Mouse (Mus musculus): Measurements from ENCODE around the gene Gjc2. TPM values are rescaled to one million over a fixed set of nuclear protein-coding genes. Genes with fewer than 3 reads are reported as not detected.
A peak's percentile ranks its signal among the peaks of the same experiment; 100 is the strongest.

Gjc2 gene
- not detected in 2 replicates for total RNA-seq (2017)

GRCm38 (mm10) chr11:59182864-59183331 lies at the start of gene Gjc2:
Gene Gjc2, minus strand, starts transcription at chr11:59183213.
- ATAC-seq (replicated peaks in 1 of 2; ENCODE audit: insufficient read depth in 1 of 2, low FRiP score in 2 of 2, low TSS enrichment in 1 of 2, low read depth in 1 of 2, poor library complexity in 2 of 2, severe bottlenecking in 2 of 2), result no peak

GRCm38 (mm10) chr11:59232797-59233196 lies 49.8 kb upstream of the Gjc2 start:
- ATAC-seq (replicated peaks in 1 of 2; ENCODE audit: insufficient read depth in 1 of 2, low FRiP score in 2 of 2, low TSS enrichment in 1 of 2, low read depth in 1 of 2, poor library complexity in 2 of 2, severe bottlenecking in 2 of 2), result no peak

GRCm38 (mm10) chr11:59230144-59230760 lies 47.2 kb upstream of the Gjc2 start:
- peak; percentile 20 to 47; a peak in 2 of 4 replicates for ATAC-seq (replicated peaks in 1 of 2; ENCODE audit: insufficient read depth in 1 of 2, low FRiP score in 2 of 2, low TSS enrichment in 1 of 2, low read depth in 1 of 2, poor library complexity in 2 of 2, severe bottlenecking in 2 of 2)

DNA sequence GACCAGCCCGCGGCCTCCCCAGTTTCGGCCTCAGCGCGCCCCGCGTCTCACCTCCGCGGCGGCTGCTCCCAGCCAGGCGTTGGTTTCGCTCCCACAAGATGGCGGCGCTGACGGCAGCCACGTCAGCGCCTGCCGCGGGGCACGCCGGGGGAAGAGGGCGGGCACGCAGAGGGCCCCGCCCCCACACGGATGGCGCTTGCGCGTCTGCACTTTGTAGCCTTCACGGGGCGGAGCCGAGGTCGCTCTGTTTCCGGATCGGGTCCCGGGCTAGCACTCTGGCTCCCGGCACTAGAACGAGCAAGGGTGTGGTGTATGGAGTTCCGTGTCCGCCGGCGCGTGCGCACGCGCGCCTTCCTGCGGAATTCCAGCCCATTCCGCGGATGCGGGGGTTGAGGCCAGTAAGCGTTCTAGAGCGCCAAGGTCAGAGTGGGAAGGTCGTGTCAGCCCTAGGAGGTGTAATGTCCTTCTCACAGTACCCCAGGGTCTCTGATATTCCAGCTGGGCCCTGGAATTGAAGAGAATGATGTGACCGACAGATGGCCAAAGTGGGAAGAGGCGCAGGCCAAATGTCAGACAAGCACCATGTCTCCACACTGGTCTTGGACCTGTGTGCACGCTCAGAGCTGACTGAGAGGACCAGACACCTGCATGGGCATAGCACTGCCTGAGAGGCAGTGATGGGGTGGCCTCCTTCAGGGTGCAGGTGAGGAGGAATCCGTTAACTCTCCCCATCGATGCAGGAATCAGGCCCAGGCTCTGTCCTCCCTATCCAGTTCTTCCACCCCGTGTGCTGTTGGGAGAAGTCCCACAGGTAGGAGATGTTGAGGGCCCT lies 45.3 kb upstream of the Gjc2 start, which contains the start of gene Arf1:
TSS of gene Arf1 (minus strand) at position 149 of the 832 bp plus-strand sequence.
- ATAC-seq (replicated peaks in 1 of 2; ENCODE audit: insufficient read depth in 1 of 2, low FRiP score in 2 of 2, low TSS enrichment in 1 of 2, low read depth in 1 of 2, poor library complexity in 2 of 2, severe bottlenecking in 2 of 2), result peak; percentile 83 to 87

DNA sequence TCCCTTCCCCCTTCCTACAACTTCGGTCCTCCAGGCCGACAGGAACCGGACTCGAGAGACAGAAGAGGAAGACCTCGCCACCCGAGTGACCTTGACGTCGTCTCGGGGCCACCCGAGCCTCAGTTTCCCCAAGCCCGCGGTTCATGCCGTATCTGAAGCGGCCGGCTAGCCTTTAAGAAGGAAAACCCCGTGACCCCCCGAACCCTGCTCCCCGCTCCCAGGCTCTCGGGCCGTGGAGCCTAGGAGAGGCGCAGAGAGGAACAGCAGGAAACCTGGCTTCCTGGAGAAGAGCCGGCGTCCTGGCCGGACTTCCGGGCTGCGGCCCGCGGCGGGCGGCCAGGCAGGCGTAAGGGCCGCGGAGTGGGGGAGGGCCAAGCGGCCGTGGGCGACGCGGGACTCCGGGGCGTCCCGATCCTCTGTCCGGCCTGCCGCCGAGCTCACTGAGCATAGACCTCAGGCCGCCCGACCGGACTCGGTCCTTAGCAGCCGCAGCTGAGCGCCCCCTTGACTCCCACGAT lies 44.6 kb upstream of the Gjc2 start:
- ATAC-seq (replicated peaks in 1 of 2; ENCODE audit: insufficient read depth in 1 of 2, low FRiP score in 2 of 2, low TSS enrichment in 1 of 2, low read depth in 1 of 2, poor library complexity in 2 of 2, severe bottlenecking in 2 of 2), result peak in 1 of 2 experiments; percentile 4; a peak in 1 of 4 replicates

- ATAC-seq (replicated peaks in 1 of 2; ENCODE audit: insufficient read depth in 1 of 2, low FRiP score in 2 of 2, low TSS enrichment in 1 of 2, low read depth in 1 of 2, poor library complexity in 2 of 2, severe bottlenecking in 2 of 2), result no peak; a peak in 1 of 4 replicates
Observed at GRCm38 (mm10) chr11:59226787-59227603, 44.0 kb upstream of the Gjc2 start.

DNA sequence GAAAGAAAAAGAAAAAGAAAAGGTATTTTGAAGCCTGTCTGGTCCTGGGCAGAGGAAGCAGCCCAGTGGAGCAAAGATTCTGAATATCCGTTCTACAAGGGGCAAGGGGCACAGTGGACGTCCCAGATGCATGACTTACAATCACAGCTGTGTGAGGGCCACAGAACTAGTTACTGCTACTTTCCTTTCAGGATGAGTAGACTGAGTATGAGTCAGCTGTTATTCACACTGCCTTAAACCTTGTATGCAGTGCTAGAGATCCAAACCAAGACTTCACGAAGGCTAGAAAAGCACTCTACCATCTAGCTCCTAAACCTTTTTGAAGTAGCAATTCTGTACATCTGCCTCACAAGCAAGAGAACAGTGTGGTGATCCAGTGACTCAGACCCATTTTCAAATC lies 43.2 kb upstream of the Gjc2 start:
- ATAC-seq (replicated peaks in 1 of 2; ENCODE audit: insufficient read depth in 1 of 2, low FRiP score in 2 of 2, low TSS enrichment in 1 of 2, low read depth in 1 of 2, poor library complexity in 2 of 2, severe bottlenecking in 2 of 2), result no peak

DNA sequence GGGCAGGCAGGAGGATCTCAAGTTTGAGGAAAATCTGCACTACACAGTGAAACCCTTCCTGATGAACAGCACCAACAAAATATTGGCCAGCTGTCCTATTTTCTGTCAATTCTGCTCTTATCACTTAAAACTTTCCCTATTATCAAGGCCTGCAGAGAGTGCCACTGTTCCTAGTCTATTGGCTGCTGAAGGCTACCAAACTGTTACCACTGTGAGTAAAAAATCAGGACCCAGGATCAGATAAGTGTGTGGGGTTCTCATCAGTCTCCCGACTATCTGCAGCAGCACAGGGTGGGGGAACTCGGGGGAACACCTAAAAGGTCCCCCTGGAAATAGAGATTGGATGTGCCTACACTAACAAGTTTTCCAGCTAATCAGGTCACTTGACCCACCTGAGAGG lies 42.2 kb upstream of the Gjc2 start:
- no peak for ATAC-seq (replicated peaks in 1 of 2; ENCODE audit: insufficient read depth in 1 of 2, low FRiP score in 2 of 2, low TSS enrichment in 1 of 2, low read depth in 1 of 2, poor library complexity in 2 of 2, severe bottlenecking in 2 of 2)

GRCm38 (mm10) chr11:59224470-59224869 lies 41.5 kb upstream of the Gjc2 start:
- no peak for ATAC-seq (replicated peaks in 1 of 2; ENCODE audit: insufficient read depth in 1 of 2, low FRiP score in 2 of 2, low TSS enrichment in 1 of 2, low read depth in 1 of 2, poor library complexity in 2 of 2, severe bottlenecking in 2 of 2)

GRCm38 (mm10) chr11:59224025-59224424 lies 41.0 kb upstream of the Gjc2 start:
- no peak for ATAC-seq (replicated peaks in 1 of 2; ENCODE audit: insufficient read depth in 1 of 2, low FRiP score in 2 of 2, low TSS enrichment in 1 of 2, low read depth in 1 of 2, poor library complexity in 2 of 2, severe bottlenecking in 2 of 2)

- ATAC-seq (replicated peaks in 1 of 2; ENCODE audit: insufficient read depth in 1 of 2, low FRiP score in 2 of 2, low TSS enrichment in 1 of 2, low read depth in 1 of 2, poor library complexity in 2 of 2, severe bottlenecking in 2 of 2), result no peak
Observed at GRCm38 (mm10) chr11:59222306-59222705, 39.3 kb upstream of the Gjc2 start.

GRCm38 (mm10) chr11:59221604-59222003 lies 38.6 kb upstream of the Gjc2 start:
- peak; percentile 22 to 63; a peak in 2 of 4 replicates for ATAC-seq (replicated peaks in 1 of 2; ENCODE audit: insufficient read depth in 1 of 2, low FRiP score in 2 of 2, low TSS enrichment in 1 of 2, low read depth in 1 of 2, poor library complexity in 2 of 2, severe bottlenecking in 2 of 2)

- ATAC-seq (replicated peaks in 1 of 2; ENCODE audit: insufficient read depth in 1 of 2, low FRiP score in 2 of 2, low TSS enrichment in 1 of 2, low read depth in 1 of 2, poor library complexity in 2 of 2, severe bottlenecking in 2 of 2), result no peak
Observed at GRCm38 (mm10) chr11:59219064-59219463, 36.1 kb upstream of the Gjc2 start.

DNA sequence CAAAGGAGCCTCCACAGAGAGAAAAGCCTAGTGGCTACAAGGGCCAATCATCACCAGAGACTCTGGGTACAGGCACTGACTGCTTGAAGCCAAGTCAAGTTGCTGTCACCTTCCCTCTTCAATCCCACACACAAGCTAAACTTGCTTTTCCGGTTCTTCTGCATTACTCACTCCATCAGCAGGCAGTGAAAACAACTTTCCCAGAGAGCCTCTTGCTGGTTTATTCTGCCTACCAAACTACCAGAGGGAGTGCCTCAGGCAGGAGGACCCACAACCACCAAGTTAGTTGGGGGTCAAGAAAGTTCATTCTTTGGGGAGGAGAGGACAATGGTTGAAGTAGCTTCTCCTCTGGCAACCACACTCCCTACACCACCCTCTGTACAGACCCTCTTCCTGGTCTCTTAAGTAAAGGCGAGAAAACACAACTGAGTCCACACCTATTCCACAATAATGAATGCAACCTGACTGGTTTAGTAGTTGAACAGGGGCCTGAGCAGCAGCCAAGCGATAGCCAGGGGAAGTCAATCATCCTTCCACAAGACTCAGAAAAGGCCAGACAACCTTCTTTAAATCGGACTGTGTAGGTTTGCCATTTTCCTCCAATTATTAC lies 35.5 kb upstream of the Gjc2 start:
- ATAC-seq (replicated peaks in 1 of 2; ENCODE audit: insufficient read depth in 1 of 2, low FRiP score in 2 of 2, low TSS enrichment in 1 of 2, low read depth in 1 of 2, poor library complexity in 2 of 2, severe bottlenecking in 2 of 2), result no peak

- ATAC-seq (replicated peaks in 1 of 2; ENCODE audit: insufficient read depth in 1 of 2, low FRiP score in 2 of 2, low TSS enrichment in 1 of 2, low read depth in 1 of 2, poor library complexity in 2 of 2, severe bottlenecking in 2 of 2), result no peak
Observed at GRCm38 (mm10) chr11:59216955-59217354, 33.9 kb upstream of the Gjc2 start.

DNA sequence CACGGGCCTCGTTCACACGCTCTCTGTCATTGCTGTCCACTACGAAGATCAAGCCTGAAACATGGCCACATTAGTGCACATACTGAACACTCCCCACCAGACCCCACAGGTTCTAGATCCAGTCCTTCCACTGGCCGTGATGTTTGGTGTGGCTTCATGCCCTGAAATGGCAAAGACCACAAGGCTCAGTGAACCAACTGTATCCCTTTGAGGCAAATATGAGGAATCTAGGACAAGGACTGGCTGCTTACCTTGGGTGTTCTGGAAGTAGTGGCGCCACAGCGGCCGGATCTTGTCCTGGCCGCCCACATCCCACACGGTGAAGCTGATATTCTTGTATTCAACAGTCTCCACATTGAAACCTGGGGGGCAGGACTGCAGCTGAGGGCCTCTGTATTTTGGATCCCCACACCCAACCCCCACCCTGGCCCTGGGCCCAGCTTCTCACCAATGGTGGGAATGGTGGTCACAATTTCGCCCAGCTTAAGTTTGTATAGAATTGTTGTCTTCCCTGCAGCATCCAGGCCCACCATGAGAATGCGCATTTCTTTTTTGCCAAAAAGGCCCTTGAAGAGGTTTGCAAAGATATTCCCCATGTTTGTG lies 30.0 kb upstream of the Gjc2 start:
- ATAC-seq (replicated peaks in 1 of 2; ENCODE audit: insufficient read depth in 1 of 2, low FRiP score in 2 of 2, low TSS enrichment in 1 of 2, low read depth in 1 of 2, poor library complexity in 2 of 2, severe bottlenecking in 2 of 2), result no peak

DNA sequence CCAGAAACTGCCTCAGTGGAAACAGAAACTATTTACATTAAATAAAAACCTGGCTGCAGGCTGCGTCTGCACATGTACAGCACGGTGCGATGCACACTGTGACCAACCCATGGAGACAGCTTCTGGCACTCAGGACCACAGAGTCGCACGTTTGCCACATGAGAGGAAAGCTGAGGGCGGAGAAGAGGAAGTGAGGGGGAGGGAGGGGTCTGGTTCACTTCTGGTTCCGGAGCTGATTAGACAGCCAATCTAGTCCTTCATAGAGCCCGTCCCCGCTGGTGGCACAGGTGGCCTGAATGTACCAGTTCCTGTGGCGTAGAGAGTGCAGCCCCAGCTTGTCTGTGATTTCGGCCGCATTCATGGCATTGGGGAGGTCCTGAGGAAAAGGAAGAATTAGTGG lies 29.3 kb upstream of the Gjc2 start:
- ATAC-seq (replicated peaks in 1 of 2; ENCODE audit: insufficient read depth in 1 of 2, low FRiP score in 2 of 2, low TSS enrichment in 1 of 2, low read depth in 1 of 2, poor library complexity in 2 of 2, severe bottlenecking in 2 of 2), result peak; percentile 54 to 65
